Mouse (Mus musculus): ENCODE data around the gene Ifitm3.
"Not testable (repeated sequence)": the region's sequence is repeated elsewhere in the genome, so short reads cannot be mapped to it uniquely, and the experiment has no call there.

The Ifitm3 gene

DNA sequence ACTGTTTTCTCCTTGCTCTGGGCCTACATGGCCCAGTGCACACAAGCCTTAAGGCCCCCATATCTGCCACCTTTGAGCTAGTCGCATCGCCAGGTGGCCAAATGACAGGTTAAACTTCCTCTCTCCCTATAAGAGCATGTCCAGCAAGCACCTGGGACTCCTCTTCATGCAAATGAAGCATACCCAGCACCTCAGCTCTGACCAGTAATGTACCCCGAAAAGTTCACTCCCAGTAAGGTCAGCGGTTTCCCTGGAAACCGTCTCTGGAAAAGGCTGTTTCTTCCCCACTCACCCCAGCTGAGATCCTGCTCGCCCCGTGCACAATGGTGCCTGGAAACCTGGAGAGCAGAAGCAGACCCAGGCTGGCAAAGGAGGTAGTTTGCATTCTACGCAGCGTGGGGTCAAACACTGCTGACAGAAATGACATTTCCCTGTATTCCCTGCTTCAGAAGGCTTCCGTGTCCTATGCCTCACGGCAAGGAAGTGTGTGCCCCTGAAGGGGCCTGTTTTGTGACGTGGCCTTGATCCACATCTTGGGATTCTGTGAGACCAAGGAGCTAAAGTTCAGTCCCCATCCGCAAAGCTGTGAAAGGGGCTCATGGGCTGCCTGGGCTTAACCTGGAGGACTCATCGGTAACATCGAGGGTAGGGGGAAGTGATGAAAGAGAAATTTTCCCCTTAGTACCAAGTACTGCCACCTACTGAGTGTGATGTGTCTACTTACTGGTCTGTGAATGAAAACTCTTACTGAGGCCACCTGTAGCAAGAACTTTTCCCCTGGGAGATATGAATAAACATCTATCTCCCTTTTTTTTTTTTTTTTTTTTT lies 9.5 kb downstream of the Ifitm3 start:
- no peak for DNase-seq (ENCODE audit: low spot score in 2 of 2)

DNA sequence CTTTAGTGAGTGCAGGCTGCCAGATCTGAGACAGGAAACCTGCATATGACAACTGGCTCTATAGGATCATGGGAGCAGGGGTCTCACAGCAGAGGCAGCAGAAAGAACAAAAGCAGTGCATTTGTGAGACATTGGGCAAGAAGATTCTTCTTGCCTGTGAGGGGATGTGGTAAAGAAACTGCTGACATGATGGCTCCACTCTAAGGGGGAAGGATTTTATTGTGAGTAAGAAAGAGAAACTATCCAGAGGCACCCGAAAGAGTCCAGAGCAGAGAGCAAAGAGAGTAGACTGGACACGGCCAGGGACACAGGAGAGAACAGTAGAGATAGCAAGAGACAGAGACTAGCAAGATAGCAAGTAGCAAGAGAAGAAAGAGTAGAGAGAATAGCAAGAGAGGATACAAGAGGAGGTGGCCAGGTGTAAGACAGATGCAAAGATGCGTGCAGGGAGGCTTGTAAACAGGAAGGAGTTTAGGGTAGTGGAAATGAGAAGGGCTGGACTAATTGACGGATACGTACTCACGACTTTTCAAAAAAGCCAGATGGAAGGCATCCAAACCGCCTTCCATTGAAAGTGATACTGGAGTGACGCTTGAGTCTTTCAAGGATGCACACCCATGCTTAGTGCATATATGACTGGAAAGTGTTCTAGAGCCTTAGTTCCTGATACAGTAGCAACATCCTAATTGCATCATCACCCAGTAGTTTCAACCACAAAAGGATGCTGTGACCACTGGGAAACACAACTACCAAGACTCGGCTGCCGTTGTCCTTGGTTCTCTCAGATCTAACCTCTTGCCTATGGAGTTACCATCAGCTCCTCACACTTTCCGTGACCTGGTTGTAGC lies 11.5 kb downstream of the Ifitm3 start:
- DNase-seq (ENCODE audit: low spot score in 2 of 2), result no peak

DNA sequence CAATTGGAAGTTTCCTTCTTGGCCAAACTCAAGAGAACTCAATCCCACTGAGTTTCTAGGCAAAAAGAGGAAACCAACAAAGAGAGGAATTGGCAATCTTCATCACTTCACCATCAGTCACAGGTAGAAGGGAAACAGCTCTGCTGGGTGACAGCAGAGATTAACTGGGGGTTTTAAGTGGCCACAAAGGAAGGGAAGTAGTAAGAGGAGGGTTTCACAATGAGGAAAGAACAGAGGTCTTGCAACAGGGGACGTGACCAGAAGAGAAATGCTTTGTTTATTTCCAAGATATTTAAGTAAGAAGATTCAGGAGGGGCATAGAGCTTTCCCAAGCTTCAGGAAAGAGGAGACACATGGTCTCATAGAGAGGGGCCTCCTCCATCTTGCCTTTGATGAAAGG lies 12.8 kb downstream of the Ifitm3 start:
- DNase-seq (ENCODE audit: low spot score in 2 of 2), result no peak

DNA sequence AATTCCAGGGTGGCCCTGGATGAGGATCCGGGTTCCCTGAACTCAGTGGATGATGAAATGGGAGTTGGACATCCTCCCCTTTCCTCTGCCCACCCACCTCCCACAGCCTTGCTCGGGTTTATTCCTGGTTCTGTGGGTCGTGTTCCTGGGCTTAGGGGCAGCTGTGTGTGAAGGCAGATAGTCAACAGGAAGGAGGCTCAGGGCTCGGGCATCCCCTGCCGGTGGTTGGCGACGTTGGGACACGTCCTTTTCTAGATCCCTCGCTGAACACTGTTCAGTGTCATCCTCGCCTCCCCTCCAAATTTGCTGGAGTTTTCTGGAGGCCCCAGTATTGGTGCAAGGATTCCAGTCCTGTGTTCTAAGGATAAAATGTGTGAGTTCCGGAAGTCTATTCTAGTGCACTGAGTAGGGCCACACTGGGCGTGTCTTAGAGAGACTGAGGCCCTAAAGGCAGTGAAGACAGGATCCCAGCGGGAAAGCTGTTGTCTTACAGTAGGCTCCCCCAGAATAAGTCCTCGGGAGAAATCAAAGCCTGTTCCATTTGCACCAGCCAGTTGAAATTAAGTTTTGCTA lies 19.4 kb downstream of the Ifitm3 start:
- DNase-seq (ENCODE audit: low spot score in 2 of 2), result no peak

DNA sequence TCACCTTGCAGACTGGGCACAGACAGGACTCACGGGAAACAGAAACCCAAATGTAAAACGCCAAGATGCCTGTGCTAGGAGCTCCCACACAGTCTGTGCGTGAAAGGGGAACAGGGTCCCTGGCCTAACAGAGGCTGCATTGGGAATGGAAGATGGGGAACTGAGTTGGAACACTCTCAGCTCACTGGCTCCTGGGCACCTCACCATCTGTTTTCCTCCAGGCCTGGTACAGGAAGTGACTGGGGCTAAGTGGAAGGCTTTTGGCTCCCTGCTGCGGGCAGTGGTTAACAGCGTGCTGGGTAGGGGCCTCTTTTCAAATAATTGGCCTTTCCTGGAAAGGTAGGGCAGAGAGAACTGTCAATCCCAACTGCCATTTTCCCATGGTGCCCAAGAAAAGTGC lies 19.9 kb downstream of the Ifitm3 start:
- DNase-seq (ENCODE audit: low spot score in 2 of 2), result no peak

DNA sequence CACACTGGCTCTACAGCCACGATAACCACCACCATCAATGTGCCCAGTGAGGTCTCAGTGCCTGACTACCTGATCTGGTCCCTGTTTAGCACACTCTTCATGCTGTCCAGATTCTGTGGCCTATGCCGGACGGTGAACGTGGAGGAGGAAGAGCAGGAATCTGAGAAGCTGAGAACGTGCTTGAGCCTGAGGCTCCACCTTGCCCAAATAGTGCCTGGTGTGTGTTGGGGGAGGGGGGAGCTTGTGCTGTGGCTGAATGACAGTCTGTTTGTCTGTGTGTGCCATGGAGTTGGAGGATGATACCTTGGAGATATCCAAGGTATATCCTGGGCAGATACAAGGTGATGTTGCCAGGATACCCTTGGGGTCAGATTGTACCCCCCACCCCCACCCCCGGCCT lies 20.4 kb downstream of the Ifitm3 start:
- DNase-seq (ENCODE audit: low spot score in 2 of 2), result no peak

DNA sequence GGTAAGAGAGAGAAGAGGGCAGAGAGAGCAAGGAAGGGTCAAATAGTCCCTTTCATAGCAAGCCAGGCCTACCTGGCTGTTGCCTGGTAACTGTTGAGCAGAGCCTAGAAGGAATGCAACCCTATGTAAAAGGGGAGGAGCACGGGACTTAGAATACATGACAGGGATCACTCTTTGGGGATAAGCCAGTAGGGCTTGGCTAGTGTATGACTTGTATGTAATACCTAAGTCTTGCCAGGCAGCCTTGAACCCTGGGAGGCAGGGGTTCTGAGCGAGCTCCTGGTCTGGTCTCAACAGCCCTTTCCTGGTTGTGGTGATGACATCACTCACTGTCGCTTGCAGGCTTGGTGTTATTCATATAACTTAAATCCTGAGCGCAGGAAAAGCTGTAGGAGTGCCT lies 21.5 kb downstream of the Ifitm3 start:
- DNase-seq (ENCODE audit: low spot score in 2 of 2), result no peak

DNA sequence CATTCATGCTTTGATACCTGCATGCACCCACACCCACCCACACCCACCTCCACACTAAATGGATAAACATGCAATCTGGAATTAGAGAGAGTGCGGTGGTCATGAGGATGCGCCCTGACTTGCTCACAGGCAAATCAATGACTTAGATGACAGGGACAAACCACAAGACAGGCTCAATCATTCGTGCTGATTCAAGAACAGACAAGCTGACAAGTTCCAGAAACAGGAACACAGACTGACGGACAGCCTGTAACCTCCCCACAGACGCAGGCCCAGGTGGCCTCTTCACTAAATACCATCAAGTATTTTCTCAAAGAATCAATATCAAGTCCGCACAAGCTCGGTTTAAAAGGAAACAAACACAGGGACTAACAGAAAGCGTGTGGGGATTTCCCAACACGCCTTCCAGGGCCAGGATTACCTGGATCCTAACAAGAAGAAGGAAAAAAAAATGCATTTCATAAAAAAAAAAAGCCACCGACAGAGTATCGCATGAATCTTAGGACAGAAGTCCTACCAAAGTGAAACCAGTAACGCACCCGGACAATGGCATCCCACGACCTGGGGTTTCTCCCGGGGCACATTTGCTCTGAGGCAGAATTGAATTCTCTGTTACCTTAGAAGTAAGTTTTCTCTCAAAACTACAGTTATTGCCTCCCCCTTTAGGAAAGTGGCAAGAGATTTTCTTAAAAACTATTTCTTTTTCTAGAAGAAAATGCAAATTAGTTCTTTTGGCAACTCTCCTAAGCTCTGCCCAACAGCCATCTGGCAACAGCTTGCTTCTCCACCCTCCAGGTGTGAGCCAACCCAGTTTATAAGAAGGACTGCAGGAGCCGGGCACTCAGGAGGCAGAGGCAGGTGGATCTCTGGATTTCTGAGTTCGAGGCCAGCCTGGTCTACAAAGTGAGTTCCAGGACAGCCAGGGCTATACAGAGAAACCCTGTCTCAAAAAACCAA lies 23.1 kb downstream of the Ifitm3 start:
- DNase-seq (ENCODE audit: low spot score in 2 of 2), result no peak

DNA sequence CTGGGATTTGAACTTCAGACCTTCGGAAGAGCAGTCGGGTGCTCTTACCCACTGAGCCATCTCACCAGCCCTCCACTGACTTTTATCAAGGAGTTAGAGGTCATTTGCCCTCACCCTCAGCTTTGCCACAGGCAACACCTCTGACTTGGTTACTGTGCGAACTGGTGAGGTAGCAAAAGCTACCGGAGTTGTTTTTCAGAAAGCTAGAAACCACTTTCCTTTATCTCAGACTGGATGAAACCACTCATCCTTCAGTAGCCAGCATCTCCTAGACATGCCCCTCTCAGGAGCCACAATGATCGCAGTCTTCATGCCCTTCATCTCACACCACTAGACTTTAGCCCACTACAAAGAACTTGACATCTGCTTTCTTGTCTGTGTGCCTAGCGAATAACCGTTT lies 27.6 kb downstream of the Ifitm3 start:
- no peak for DNase-seq (ENCODE audit: low spot score in 2 of 2)

DNA sequence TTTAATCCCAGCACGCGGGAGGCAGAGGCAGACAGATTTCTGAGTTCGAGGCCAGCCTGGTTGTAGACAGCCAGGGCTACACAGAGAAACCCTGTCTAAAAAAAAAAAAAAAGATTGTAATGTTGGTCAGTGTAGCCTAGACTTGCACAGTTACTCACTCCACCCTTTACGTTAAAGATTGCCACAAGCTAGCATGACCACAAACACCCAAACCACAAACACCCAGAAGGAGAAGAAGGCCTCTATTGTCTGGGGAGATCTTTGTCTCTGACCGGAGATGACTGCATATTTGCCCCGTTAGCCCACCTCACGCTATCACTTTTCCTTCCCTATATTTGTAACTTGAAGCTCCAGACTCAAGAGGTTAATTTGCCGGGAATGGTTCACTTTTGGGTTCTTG lies 28.9 kb downstream of the Ifitm3 start:
- no peak for DNase-seq (ENCODE audit: low spot score in 2 of 2)

DNA sequence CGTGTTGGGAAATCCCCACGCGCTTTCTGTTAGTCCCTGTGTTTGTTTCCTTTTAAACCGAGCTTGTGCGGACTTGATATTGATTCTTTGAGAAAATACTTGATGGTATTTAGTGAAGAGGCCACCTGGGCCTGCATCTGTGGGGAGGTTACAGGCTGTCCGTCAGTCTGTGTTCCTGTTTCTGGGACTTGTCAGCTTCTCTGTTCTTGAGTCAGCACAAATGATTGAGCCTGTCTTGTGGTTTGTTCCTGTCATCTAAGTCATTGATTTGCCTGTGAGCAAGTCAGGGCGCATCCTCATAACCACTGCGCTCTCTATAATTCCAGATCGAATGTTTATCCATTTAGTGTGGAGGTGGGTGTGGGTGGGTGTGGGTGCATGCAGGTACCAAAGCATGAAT lies 33.9 kb downstream of the Ifitm3 start:
- DNase-seq (ENCODE audit: low spot score in 2 of 2), result not testable (repeated sequence)

DNA sequence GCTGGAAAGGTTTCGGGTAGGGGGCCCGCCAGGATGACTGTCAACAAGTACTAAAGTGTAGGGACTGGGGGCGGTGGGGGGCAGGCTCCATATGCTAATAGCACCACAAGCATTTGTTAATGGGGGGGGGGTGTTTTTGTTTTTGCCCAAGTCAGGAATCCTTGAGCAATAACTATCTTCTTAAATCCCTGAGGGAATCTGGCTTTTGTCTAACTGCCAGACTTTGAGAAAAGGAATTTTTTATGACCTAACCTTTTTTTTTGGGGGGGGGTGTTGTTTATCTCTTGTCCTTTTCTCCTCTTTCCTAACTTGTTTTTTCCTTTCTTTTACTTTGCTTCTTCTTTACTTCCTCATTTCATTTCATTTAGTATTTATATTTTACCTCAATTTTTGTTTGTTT lies 35.1 kb downstream of the Ifitm3 start:
- no peak for DNase-seq (ENCODE audit: low spot score in 2 of 2)

DNA sequence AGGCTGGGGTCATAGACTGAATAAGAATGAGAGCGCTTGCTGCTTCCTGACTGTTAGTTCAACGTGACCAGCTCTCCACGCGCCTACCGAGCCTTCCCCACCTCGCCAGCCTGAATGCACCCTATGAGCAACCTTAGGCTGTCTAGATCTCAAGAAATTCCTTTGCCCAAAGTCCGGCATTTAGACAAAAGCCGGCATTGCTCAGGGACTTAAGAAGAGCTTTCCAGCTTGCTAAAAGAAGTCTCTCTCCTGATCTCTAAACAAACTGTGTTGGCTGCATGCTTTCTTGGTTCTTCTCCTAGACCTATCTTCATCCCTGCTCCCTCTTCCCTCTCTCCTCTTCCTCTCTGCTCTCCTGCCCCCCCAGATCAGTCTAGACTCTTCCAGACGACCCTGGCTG lies 35.6 kb downstream of the Ifitm3 start:
- no peak for DNase-seq (ENCODE audit: low spot score in 2 of 2)

DNA sequence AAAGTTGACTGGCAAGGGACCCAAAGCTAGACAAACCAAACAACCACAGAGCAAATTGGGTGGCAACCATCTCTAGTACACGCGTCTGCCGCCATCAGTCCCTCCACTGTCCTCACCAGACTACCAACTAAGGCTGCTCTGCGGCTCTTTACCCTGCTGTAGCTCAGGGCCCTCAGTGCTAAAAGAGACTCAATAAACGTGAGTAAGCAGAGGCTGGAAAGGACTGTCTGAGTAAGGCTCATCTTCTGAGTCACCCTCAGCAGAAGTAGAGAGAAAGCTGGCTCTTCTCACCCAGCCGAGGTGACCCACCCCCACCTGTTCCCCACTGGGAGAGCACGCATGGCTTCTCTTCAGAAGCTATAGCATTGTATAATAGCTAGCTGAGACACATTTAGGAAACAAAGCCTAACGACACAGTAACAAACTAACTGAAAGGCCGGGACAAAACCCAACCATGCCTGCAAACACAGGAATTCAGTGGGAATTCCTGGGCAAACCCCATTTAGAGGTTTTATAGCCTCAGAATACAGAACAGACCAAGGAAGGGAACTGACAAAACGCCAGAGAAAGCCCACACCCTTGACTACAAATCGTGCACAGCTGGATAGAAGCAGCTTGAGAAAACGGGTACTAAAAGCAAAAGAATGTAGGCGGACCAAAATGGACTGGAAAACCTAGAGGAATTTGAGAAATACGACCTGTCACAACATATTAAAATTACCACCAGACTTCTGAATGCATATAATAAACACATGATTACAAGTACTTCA lies 37.0 kb downstream of the Ifitm3 start:
- no peak for DNase-seq (ENCODE audit: low spot score in 2 of 2)

DNA sequence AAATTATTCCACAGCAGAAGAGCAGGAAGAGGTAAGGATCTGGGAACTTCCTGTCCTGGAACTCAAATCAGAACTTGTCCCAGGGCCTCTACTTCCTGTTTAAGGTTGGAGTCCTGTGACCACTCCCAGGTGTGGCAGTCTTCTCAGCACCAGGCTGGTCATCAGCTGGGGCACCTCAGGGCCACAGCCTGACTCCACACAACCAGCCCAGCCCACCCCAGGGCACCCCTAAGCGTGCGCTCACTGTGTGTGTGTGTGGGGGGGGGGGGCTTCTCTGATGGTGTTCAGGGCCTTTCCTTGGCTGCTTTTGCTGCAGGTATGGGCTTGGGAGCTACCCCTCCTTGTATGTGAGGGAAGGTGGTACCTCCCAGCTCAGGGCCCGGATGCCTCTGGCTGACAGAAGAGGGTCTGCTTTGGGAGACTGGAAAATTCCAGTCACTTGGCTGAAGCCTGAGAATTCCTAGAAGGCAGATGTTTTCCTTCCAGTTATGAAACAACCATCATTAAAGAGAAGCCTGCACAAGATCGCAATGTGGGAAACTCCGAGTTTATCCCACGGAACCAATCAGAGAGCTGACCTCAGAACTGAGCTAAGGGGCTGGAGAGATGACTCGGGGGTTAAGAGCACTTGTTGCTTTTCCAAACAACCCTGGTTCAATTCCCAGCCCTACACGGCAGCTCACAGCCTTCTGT lies 38.9 kb downstream of the Ifitm3 start:
- no peak for DNase-seq (ENCODE audit: low spot score in 2 of 2)

DNA sequence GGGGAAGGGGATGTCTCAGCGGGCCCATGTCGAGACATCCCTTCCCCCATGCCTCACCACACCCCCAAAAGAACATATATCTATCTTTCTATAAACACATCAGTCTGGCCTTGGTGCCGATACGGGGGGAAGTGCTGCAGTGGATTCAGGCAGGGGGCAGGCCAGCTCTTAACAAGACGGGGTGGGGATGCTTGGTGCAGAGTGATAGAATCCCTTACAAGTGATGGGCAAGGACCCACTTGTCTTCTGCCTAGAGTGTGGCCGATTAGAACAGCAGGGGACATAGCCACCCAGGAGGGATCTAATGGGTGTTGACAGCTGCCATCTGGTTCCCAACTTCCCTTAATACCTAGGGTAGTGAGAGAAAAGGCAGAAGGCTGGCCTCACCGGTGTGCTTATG lies 39.6 kb downstream of the Ifitm3 start:
- DNase-seq (ENCODE audit: low spot score in 2 of 2), result no peak

DNA sequence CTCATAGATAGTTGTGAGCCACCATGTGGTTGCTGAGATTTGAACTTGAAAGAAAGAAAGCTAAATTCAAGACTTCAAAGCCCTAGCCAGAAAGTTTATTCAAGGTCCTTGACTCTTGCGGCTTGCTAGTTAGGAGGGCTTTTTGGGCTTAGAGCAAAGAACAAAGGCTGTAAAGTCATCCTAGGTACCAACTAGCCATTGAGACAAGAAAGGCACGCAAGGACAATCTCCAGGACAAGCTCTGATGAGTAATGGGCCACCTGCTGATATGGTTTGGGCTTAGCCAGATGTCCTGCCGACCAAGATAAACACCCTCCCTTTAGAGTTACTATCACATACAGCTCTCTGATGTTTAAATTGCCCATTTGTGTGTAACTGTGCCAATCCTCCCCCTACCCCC lies 41.9 kb downstream of the Ifitm3 start:
- not testable (repeated sequence) for DNase-seq (ENCODE audit: low spot score in 2 of 2)

DNA sequence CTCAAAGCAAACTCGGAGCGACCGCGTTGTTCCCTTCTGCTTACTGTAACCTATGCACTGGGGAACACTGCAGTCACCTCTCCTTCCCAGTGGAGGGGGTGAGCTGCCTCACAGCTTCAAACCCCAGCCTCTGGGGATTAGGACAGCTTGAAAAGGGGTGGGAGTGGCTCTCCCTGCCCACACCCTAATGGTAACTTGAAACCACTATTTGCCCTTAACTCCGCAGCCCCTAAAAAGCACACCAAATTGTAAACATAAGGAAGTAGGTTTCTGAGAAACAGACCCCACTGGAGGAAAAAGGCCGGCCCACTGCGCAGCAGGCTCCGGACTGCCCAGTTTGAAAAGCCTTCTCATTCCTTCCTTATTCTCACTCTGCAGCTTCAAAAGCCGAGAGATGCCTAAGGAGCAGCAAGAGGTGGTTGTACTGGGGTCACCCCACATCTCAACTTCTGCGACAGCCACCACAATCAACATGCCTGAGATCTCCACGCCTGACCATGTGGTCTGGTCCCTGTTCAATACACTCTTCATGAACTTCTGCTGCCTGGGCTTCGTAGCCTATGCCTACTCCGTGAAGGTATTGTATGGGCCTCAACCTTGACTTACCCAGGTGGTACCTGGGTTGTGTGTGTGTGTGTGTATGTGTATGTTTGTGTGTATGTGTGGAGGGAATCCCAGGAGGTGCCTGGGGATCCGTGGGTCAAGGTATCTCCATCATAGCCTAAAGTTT lies 42.5 kb downstream of the Ifitm3 start:
- no peak for DNase-seq (ENCODE audit: low spot score in 2 of 2)

DNA sequence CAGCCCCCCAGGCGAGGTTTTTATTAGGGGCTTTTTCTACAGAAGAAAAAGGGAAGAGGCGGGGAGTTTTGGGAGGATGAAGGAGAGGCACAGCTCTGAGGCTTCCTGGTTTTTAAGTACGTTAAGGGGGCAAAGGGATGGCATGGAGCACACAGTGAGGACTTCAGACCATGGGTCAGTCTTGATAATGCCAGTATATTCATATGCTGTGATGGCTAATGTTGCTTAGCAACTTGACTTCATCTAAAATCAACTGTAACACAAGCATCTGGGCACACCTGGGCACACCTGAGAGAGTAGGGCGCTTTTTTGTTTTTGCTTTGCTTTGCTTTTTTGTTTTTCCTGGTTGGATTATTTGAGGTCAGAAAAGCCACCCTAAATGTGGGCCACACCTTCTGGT lies 43.6 kb downstream of the Ifitm3 start, which contains the start of gene Ifitm1:
TSS of gene Ifitm1 (plus strand) at position 301 of the 400 bp plus-strand sequence.
- DNase-seq (ENCODE audit: low spot score in 2 of 2), result no peak
